Mouse (Mus musculus): ENCODE measurements at regions not wholly inside any gene's neighbourhood (a gene's known extent, or its start where the extent isn't known, plus 50 kb on each side); places are given as distances from the start of the nearest gene placed in this dataset.

- no peak for TF ChIP-seq POLR2A (IDR thresholded peaks at IDR 0.05; ENCODE audit: borderline replicate concordance, insufficient read depth, low read length)
- TF ChIP-seq CTCF (IDR thresholded peaks at IDR 0.05; ENCODE audit: borderline replicate concordance, insufficient read depth, low read depth, low read length) = no peak
These were observed 566.6 kb upstream of the Adamts9 start for GRCm38 (mm10) chr6:93509857-93510256.

Data from cerebellum, adult 2 months (tissue).